Mouse (Mus musculus) left cerebral cortex, adult 8-10 months (tissue): ENCODE results near the gene Tssk3. TPM values are rescaled to one million over a fixed set of nuclear protein-coding genes. Genes with fewer than 3 reads are reported as not detected.

Experiments
- DNase-seq, 2 experiments: peaks; one replicate each; pipeline ENCODE4 v3.0.0; 2022; ENCODE audit warnings: low spot score in 2 of 2
- total RNA-seq, 4 experiments: library from RNA; stranded (reverse); gene quantifications; 2 replicates each; pipeline ENCODE4 v1.2.4; 2022

Gene Tssk3
- total RNA-seq, 4 experiments from 2014 or later, result 0.38 to 0.60 (median 0.46) TPM

DNA sequence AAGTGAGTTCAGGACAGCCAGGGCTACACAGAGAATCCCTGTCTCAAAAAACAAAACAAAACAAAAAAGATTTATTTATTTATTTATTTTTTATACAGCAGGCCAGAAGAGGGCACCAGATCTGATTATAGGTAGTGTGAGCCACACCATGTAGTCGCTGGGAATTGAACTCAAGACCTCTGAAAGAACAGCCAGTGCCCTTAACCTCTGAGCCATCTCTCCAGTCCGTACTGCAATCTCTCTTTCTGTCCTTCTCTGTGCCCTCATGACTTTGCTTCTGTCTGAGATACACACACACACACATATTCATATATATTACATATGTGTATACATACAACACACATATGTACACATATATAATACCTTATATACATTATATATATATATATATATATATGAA, 40.0 kb downstream of the Tssk3 start:
- DNase-seq, result no peak

DNA sequence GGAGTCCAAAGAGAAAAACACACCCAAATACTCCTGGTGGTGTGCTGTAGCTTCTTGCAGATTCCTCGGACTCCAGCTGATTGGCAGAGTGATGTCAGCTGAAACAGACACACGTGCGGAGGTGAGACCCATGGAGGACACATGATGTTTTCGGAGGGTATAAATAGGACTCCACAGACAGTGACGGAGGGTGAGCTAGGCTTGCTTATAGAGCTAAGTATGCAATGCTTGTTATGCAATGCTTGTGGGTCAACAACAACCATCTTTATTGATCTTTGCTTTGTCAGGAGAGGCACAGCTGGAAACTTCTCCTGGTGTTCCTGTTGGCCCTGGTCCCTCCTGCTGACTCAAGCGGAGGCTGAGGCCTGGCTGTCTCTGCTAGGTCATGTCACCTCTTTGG, 42.1 kb downstream of the Tssk3 start:
- no peak for DNase-seq

DNA sequence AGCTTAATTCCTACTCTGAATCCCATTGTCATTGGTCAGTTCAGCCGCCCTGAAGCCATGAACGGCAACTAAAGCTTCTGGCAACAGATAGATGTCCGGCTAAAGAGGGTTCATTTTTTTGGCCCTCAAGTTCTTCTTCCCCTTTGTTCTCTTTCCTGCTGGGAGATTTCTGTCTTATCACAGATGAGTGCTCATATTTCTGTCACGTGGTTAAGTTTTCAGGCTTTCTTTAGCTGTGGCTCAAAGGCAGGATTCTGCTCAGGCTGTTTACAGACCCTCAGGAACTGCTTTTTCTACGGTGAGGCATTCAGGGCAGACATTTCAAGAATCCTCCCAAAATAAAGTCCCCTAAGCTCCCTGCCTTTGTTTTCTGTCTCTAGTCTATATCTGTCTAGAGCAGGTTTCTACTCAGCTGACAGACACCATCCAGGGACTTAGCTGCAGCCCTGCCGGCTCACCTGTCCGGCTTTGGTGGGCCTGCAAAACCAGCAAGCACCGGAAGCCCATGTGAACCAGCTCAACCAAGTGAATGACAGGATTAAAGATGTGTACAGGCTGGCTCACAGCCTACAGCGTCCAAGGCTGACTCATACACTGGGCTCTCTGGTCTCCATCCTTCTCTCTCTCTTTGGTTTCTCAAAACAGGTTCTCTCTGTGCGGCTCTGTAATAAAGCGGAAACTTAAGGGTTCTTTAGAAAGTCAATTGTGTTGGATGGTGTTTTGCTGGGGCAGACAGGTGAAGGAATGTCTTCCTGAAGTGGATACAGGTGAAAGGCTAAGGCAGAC, 42.9 kb downstream of the Tssk3 start:
- no peak for DNase-seq

DNA sequence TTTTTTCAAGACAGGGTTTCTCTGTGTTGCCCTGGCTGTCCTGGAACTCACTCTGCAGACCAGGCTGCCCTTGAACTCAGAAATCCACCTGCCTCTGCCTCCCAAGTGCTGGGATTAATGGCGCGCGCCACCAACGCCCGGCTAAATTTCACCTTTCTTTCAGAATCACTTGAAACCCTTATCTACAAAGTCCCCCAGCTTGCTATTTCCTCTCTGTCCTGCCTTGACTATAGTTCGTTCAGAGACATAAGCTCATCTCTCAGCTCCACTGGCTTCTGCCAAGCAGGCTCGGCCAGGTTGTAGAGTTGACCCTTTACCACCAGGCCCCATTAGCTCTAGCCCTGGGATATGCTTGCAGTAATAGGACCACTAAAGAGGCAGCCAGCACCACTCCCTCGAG, 43.5 kb downstream of the Tssk3 start:
- no peak for DNase-seq

DNA sequence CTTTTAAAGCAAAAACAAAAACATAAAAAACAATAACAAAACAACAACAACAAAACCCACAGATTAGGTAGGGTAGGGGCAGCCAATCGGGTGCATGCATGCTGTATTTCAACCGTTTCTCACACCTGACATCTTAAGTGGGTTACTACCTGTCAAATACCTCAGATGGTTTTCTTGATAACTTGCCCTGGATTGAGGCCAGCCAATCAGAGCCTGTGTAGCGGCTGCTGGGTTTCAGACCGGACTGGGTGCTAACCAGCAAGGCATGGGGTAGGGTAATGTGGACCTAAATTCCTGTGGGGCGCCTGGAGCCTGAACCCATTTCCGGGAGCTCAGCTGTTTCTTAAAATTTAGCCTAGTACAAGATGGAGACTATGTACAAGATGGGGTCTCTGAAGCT, 49.7 kb downstream of the Tssk3 start:
- no peak for DNase-seq

GRCm38 (mm10) chr4:129440340-129441063, 50.3 kb downstream of the Tssk3 start, which contains the start of gene Zbtb8b:
Gene Zbtb8b, minus strand, starts transcription at chr4:129440853.
- peak; percentile 56 to 89 for DNase-seq

Other genes with a start within 250 kb of the Tssk3 start
- 10 to 100 TPM; 15.2 to 22.8 (median 18.4) TPM for gene C77080, start 229.6 kb downstream of the Tssk3 start, total RNA-seq
- 1 to 10 TPM; 1.6 to 2.7 (median 2.3) TPM for gene Sync, start 203.4 kb downstream of the Tssk3 start, total RNA-seq
- 100 to 1,000 TPM; 123 to 128 (median 127) TPM for gene Rbbp4, start 155.7 kb downstream of the Tssk3 start, total RNA-seq
- gene Zbtb8os, start 155.3 kb downstream of the Tssk3 start, total RNA-seq, result 10 to 100 TPM; 28.6 to 40.7 (median 32.0) TPM
- gene Zbtb8a, start 112.9 kb downstream of the Tssk3 start, total RNA-seq, result 1 to 10 TPM; 4.6 to 7.3 (median 5.2) TPM
- gene Zbtb8b, start 50.2 kb downstream of the Tssk3 start, total RNA-seq, result 1 to 10 TPM; 4.6 to 5.2 (median 4.8) TPM
- 10 to 100 TPM; 54.0 to 70.8 (median 55.5) TPM for gene Bsdc1, start 29.4 kb downstream of the Tssk3 start, total RNA-seq
- gene Fam229a, start 168 bp upstream of the Tssk3 start, total RNA-seq, result not detected
- 10 to 100 TPM; 37.4 to 69.7 (median 61.1) TPM for gene Marcksl1, start 22.6 kb upstream of the Tssk3 start, total RNA-seq
- gene Hdac1, start 51.7 kb upstream of the Tssk3 start, total RNA-seq, result 10 to 100 TPM; 22.3 to 28.6 (median 25.9) TPM
- 1 to 10 TPM; 2.3 to 4.5 (median 3.8) TPM for gene Lck, start 82.6 kb upstream of the Tssk3 start, total RNA-seq
- 1 to 10 TPM in 3 of 4 experiments, not detected in 1; 1.0 to 1.4 (median 1.1) TPM for gene Fam167b, start 87.5 kb upstream of the Tssk3 start, total RNA-seq
- gene Eif3i, start 109.6 kb upstream of the Tssk3 start, total RNA-seq, result 100 to 1,000 TPM; 120 to 131 (median 124) TPM
- 10 to 100 TPM; 86.5 to 90.9 (median 89.3) TPM for gene Tmem234, start 109.6 kb upstream of the Tssk3 start, total RNA-seq
- 1 to 10 TPM; 2.2 to 4.9 (median 3.9) TPM for gene Dcdc2b, start 123.2 kb upstream of the Tssk3 start, total RNA-seq
- gene Iqcc, start 128.1 kb upstream of the Tssk3 start, total RNA-seq, result 10 to 100 TPM; 25.7 to 38.1 (median 32.2) TPM
- 10 to 100 TPM; 46.9 to 51.5 (median 49.4) TPM for gene Ccdc28b, start 132.9 kb upstream of the Tssk3 start, total RNA-seq
- 10 to 100 TPM; 31.6 to 42.4 (median 37.2) TPM for gene Txlna, start 150.0 kb upstream of the Tssk3 start, total RNA-seq
- gene Kpna6, start 181.7 kb upstream of the Tssk3 start, total RNA-seq, result 10 to 100 TPM; 86.1 to 96.3 (median 94.1) TPM
- 10 to 100 TPM; 11.5 to 13.4 (median 12.7) TPM for gene Tmem39b, start 205.8 kb upstream of the Tssk3 start, total RNA-seq